Mouse (Mus musculus) cortical plate, adult 2 months (tissue): ENCODE measurements at regions not wholly inside any gene's neighbourhood (a gene's known extent, or its start where the extent isn't known, plus 50 kb on each side); places are given as distances from the start of the nearest gene placed in this dataset.

Source experiments
- CTCF ChIP-seq: fragments of 200-500 bp; IDR thresholded peaks from 2 replicates; pipeline ENCODE4 v1.5.1; 2011; ENCODE audit warnings: mild to moderate bottlenecking, control low read depth, low read length; ENCODE audit not compliant: insufficient read depth; ENCODE audit errors: extremely low read depth
- POLR2A ChIP-seq: fragments of 200-500 bp; IDR thresholded peaks from 2 replicates; pipeline ENCODE4 v1.6.1; 2011; ENCODE audit warnings: mild to moderate bottlenecking, low read length, control low read depth; ENCODE audit not compliant: insufficient read depth; ENCODE audit errors: extremely low read depth

GRCm38 (mm10) chr3:137482546-137482945 is 138.9 kb upstream of the Ddit4l start:
- no peak for TF ChIP-seq CTCF
- TF ChIP-seq POLR2A = no peak
